Mouse (Mus musculus) G1E (cell line): ENCODE measurements at regions not wholly inside any gene's neighbourhood (a gene's known extent, or its start where the extent isn't known, plus 50 kb on each side); places are given as distances from the start of the nearest gene placed in this dataset.

Source experiments
- ATAC-seq: 2 replicates; pipeline ENCODE4 v1.8.0; 2016; ENCODE audit warnings: mild to moderate bottlenecking; ENCODE audit not compliant: insufficient number of reproducible peaks, poor library complexity, low FRiP score, severe bottlenecking; ENCODE audit errors: extremely low read depth
- DNase-seq: peaks from one replicate; pipeline ENCODE4 v3.0.0; 2012; ENCODE audit warnings: low spot score
- H3K27me3 ChIP-seq: 2 replicates; pipeline ENCODE4 v1.6.1; 2012; ENCODE audit warnings: mild to moderate bottlenecking, low read length, inconsistent platforms; ENCODE audit not compliant: insufficient read depth
- H3K36me3 ChIP-seq: replicated peaks from 2 replicates; pipeline ENCODE3; 2012; ENCODE audit warnings: mild to moderate bottlenecking, inconsistent platforms
- H3K4me1 ChIP-seq: 2 replicates; pipeline ENCODE4 v1.6.1; 2012; ENCODE audit warnings: low read depth, low read length, inconsistent platforms, mixed read lengths; ENCODE audit not compliant: insufficient read depth
- H3K4me3 ChIP-seq: 2 replicates; pipeline ENCODE4 v1.5.1; 2012; ENCODE audit warnings: low read depth, mild to moderate bottlenecking, inconsistent platforms, low read length, moderate library complexity, mixed read lengths
- H3K9me3 ChIP-seq: replicated peaks from 2 replicates; pipeline ENCODE4 v1.6.1; 2012; ENCODE audit warnings: inconsistent platforms
- CTCF ChIP-seq: IDR thresholded peaks from 2 replicates; pipeline ENCODE4 v1.5.1; 2012; ENCODE audit warnings: low read depth, low read length, inconsistent platforms, mixed read lengths
- GATA1 ChIP-seq: IDR thresholded peaks from 2 replicates; pipeline ENCODE4 v1.6.1; 2012; ENCODE audit warnings: borderline replicate concordance, low read length, inconsistent platforms, mixed read lengths
- GATA2 ChIP-seq: IDR thresholded peaks from 2 replicates; pipeline ENCODE4 v1.6.1; 2012; ENCODE audit warnings: low read depth, low read length, inconsistent platforms, borderline replicate concordance
- POLR2AphosphoS5 ChIP-seq: IDR thresholded peaks from 2 replicates; pipeline ENCODE4 v1.6.1; 2012; ENCODE audit warnings: low read depth, low read length, inconsistent platforms; ENCODE audit not compliant: insufficient replicate concordance
- TAL1 ChIP-seq: conservative IDR thresholded peaks from 2 replicates; pipeline ENCODE4 v1.6.1; 2012; ENCODE audit warnings: low read depth, low read length, inconsistent platforms, mixed read lengths

GRCm38 (mm10) chr7:73160968-73161367, 214.3 kb upstream of the Rgma start:
- no peak for TF ChIP-seq CTCF
- no peak for TF ChIP-seq GATA1
- TF ChIP-seq POLR2AphosphoS5 = no peak
- TF ChIP-seq TAL1 = no peak
- TF ChIP-seq GATA2 = no peak
- no peak overlapping the region for H3K4me3 ChIP-seq
- no peaks in the 10 kb centered on the region for H3K27me3 ChIP-seq
- no peak for DNase-seq
- no peaks in the 10 kb centered on the region for H3K4me1 ChIP-seq
- no peak for ATAC-seq
- H3K9me3 ChIP-seq = peaks cover 51% of the 10 kb centered on the region
- H3K36me3 ChIP-seq = no peaks in the 10 kb centered on the region

- no peaks in the 10 kb centered on the region for H3K36me3 ChIP-seq
- TF ChIP-seq GATA2 = no peak
- TF ChIP-seq CTCF = no peak
- TF ChIP-seq GATA1 = no peak
- TF ChIP-seq POLR2AphosphoS5 = no peak
- no peak for TF ChIP-seq TAL1
- DNase-seq (no peak), ATAC-seq (no peak)
- H3K9me3 ChIP-seq = peaks cover 48% of the 10 kb centered on the region
- H3K4me1 ChIP-seq = no peaks in the 10 kb centered on the region
- H3K27me3 ChIP-seq = no peaks in the 10 kb centered on the region
- no peak overlapping the region for H3K4me3 ChIP-seq
These were observed 211.6 kb upstream of the Rgma start for GRCm38 (mm10) chr7:73163687-73164086.

GRCm38 (mm10) chr7:73165521-73165920, 209.8 kb upstream of the Rgma start:
- Histone ChIP-seq H3K4me3 (no peak overlapping the region), H3K27me3 (no peaks in the 10 kb centered on the region), H3K9me3 (peaks cover 53% of the 10 kb centered on the region), H3K4me1 (no peaks in the 10 kb centered on the region), H3K36me3 (no peaks in the 10 kb centered on the region)
- TF ChIP-seq GATA2 (no peak), TAL1 (no peak), CTCF (no peak), POLR2AphosphoS5 (no peak), GATA1 (no peak)
- DNase-seq (no peak), ATAC-seq (no peak)

- no peak overlapping the region for H3K4me3 ChIP-seq
- ATAC-seq = no peak
- no peaks in the 10 kb centered on the region for H3K36me3 ChIP-seq
- H3K9me3 ChIP-seq = peaks cover 45% of the 10 kb centered on the region
- DNase-seq = no peak
- H3K4me1 ChIP-seq = no peaks in the 10 kb centered on the region
- H3K27me3 ChIP-seq = no peaks in the 10 kb centered on the region
- TF ChIP-seq TAL1 = no peak
- no peak for TF ChIP-seq CTCF
- TF ChIP-seq GATA1 = no peak
- no peak for TF ChIP-seq POLR2AphosphoS5
- no peak for TF ChIP-seq GATA2
These were observed 205.9 kb upstream of the Rgma start for GRCm38 (mm10) chr7:73169416-73169815.

- TF ChIP-seq CTCF = no peak
- TF ChIP-seq GATA2 = no peak
- no peak for TF ChIP-seq POLR2AphosphoS5
- TF ChIP-seq TAL1 = no peak
- TF ChIP-seq GATA1 = no peak
- H3K4me1 ChIP-seq = no peaks in the 10 kb centered on the region
- peak overlapping the region; percentile 16; the same call in 1 of the 2 replicates for H3K4me3 ChIP-seq
- H3K27me3 ChIP-seq = no peaks in the 10 kb centered on the region
- peaks cover 33% of the 10 kb centered on the region for H3K9me3 ChIP-seq
- no peak for DNase-seq
- no peak for ATAC-seq
- no peaks in the 10 kb centered on the region for H3K36me3 ChIP-seq
These were observed 202.7 kb upstream of the Rgma start for GRCm38 (mm10) chr7:73172615-73173014.

GRCm38 (mm10) chr7:73183761-73184160, 191.5 kb upstream of the Rgma start:
- TF ChIP-seq CTCF = no peak
- TF ChIP-seq TAL1 = no peak
- TF ChIP-seq GATA2 = no peak
- TF ChIP-seq GATA1 = no peak
- TF ChIP-seq POLR2AphosphoS5 = no peak
- no peak overlapping the region for H3K4me3 ChIP-seq
- H3K27me3 ChIP-seq = no peaks in the 10 kb centered on the region
- H3K36me3 ChIP-seq = no peaks in the 10 kb centered on the region
- no peak for DNase-seq
- H3K9me3 ChIP-seq = peaks cover 41% of the 10 kb centered on the region
- ATAC-seq = no peak
- no peaks in the 10 kb centered on the region for H3K4me1 ChIP-seq

- DNase-seq (no peak), ATAC-seq (no peak)
- H3K4me1 ChIP-seq = no peaks in the 10 kb centered on the region
- no peaks in the 10 kb centered on the region for H3K36me3 ChIP-seq
- peaks cover 46% of the 10 kb centered on the region for H3K9me3 ChIP-seq
- no peak overlapping the region for H3K4me3 ChIP-seq
- no peaks in the 10 kb centered on the region for H3K27me3 ChIP-seq
- no peak for TF ChIP-seq POLR2AphosphoS5
- TF ChIP-seq CTCF = no peak
- no peak for TF ChIP-seq GATA1
- TF ChIP-seq TAL1 = no peak
- TF ChIP-seq GATA2 = no peak
These were observed 190.9 kb upstream of the Rgma start for GRCm38 (mm10) chr7:73184208-73185070.
